Mouse (Mus musculus) erythroblast, embryonic 14.5 days (primary cell): ENCODE results near the gene Ppib.

ENCODE experiments used
- GATA1 ChIP-seq: IDR thresholded peaks from 2 replicates; pipeline ENCODE4 v1.6.1; 2012; ENCODE audit warnings: low read length, inconsistent platforms, mixed read lengths
- TAL1 ChIP-seq: IDR thresholded peaks from 3 replicates; pipeline ENCODE4 v1.6.1; 2012; ENCODE audit warnings: low read length, inconsistent platforms, mixed read lengths

GRCm38 (mm10) chr9:66090593-66091244 lies 30.7 kb downstream of the Ppib start:
- TF ChIP-seq TAL1, result no peak
- TF ChIP-seq GATA1, result no peak
